In the genomic region with DNA sequence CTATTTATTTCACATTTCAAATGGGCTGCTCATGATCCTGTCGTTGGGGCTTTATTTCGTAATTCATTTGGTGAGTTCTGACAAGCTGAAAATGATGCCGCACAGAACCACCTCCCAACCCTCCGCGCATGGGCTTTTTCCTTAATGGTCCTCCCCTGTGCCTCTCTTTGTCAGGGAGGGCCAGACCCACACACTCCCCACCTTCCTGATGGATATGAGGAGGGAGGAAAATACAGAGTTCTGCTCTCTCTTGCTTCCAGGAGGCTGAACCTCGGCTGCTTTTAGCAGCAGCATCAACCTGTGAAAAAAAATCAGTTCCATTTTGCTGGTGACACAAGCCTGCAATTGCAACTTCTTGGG, we compare ENCODE assay signal across 19 mouse cellular contexts. TPM values are rescaled to one million over a fixed set of nuclear protein-coding genes. Genes with fewer than 3 reads are reported as not detected.
DNase-seq lines count a peak whose midpoint lies in the region; ATAC-seq and TF ChIP-seq lines count a peak whose summit lies in the region.
"Had no signal": no experiment of that assay in that cellular context is flagged by ENCODE, and none has a peak within 500 bp of the region (broad histone marks: within the 10 kb centered on the region; RNA-seq: fewer than 3 reads in every experiment).

No protein-coding gene starts in this region.

- no peak for DNase-seq in heart, adult 8-10 months (ENCODE audit: low spot score)
- DNase-seq in midbrain, embryonic 10.5 days (ENCODE audit: low spot score) = no peak
- DNase-seq in liver, embryonic 14.5 days (ENCODE audit: low read depth in 3 of 3, low spot score in 3 of 3) = no peak
- DNase-seq in left cerebral cortex, adult 2 months (ENCODE audit: extremely low spot score in 1 of 2, low spot score in 2 of 2) = no peak
- DNase-seq in left cerebral cortex, adult 8-10 months (ENCODE audit: low spot score in 2 of 2) = no peak
- DNase-seq: cerebellum, adult 18-20 months; cerebellum, postnatal 36 days; gastrocnemius, postnatal 36 days; heart, postnatal 36 days; kidney, adult 8-10 months; kidney, postnatal 25 days; lung, adult 2 months; right cerebral cortex, postnatal 4 days; thymus, adult 2 months had no signal

- WGBS in heart, embryonic 13.5 days = 51% methylated on average over 6 of the region's 6 CpGs
- WGBS in midbrain, embryonic 16.5 days = 24% methylated on average over 6 of the region's 6 CpGs
- WGBS in midbrain, embryonic 10.5 days = 73% methylated on average over 6 of the region's 6 CpGs
- 54% methylated on average over 6 of the region's 6 CpGs for WGBS in liver, embryonic 14.5 days (ENCODE audit: insufficient replicate concordance)

- H3K4me3 ChIP-seq in heart, embryonic 13.5 days = no peak overlapping the region
- no peak overlapping the region for H3K4me3 ChIP-seq in midbrain, embryonic 16.5 days (ENCODE audit: low read depth, low read length)
- H3K4me3 ChIP-seq in midbrain, embryonic 10.5 days = no peak overlapping the region
- H3K4me3 ChIP-seq in liver, embryonic 14.5 days (ENCODE audit: insufficient read depth in 1 of 2, low read depth in 2 of 2, low read length in 2 of 2) = peak overlapping the region in 1 of 2 experiments; percentile 45; a peak in 2 of 4 replicates
- no peak overlapping the region for H3K4me3 ChIP-seq in left cerebral cortex, adult 2 months
- H3K4me3 ChIP-seq: heart, embryonic 12.5 days had no signal

- TF ChIP-seq EP300 in liver, embryonic 14.5 days (IDR thresholded peaks at IDR 0.05; ENCODE audit: low read depth) = no peak

- H3K9ac ChIP-seq in heart, embryonic 13.5 days = no peak overlapping the region
- H3K9ac ChIP-seq in midbrain, embryonic 16.5 days (ENCODE audit: low read depth, low read length) = no peak overlapping the region
- peak overlapping the region; percentile 79 for H3K9ac ChIP-seq in liver, embryonic 14.5 days (replicated peaks)
- H3K9ac ChIP-seq: heart, embryonic 12.5 days had no signal

- H3K27ac ChIP-seq in heart, embryonic 13.5 days (replicated peaks) = no peak overlapping the region
- no peak overlapping the region; the same call in 1 of the 2 replicates for H3K27ac ChIP-seq in midbrain, embryonic 16.5 days (ENCODE audit: low read length)
- H3K27ac ChIP-seq in midbrain, embryonic 10.5 days (replicated peaks) = no peak overlapping the region
- peak overlapping the region; percentile 97 for H3K27ac ChIP-seq in liver, embryonic 14.5 days
- no peak overlapping the region for H3K27ac ChIP-seq in left cerebral cortex, adult 2 months

- peak overlapping the region; percentile 46; the same call in 1 of the 2 replicates for H3K4me2 ChIP-seq in heart, embryonic 13.5 days
- no peak overlapping the region for H3K4me2 ChIP-seq in midbrain, embryonic 16.5 days (ENCODE audit: low read length)
- peak overlapping the region; percentile 85 for H3K4me2 ChIP-seq in liver, embryonic 14.5 days (ENCODE audit: low read depth)
- H3K4me2 ChIP-seq: heart, embryonic 12.5 days had no signal

- intact Hi-C loops in left cerebral cortex, adult 2 months (cut with DNase I) = no loop called here

- no peak for ATAC-seq in heart, embryonic 13.5 days (ENCODE audit: extremely low read depth, insufficient number of reproducible peaks, low FRiP score, low TSS enrichment)
- peak; percentile 63; the same call in 1 of the 2 replicates for ATAC-seq in midbrain, embryonic 16.5 days
- no peak for ATAC-seq in liver, embryonic 14.5 days (ENCODE audit: insufficient read depth)
- ATAC-seq: forebrain, embryonic 16.5 days had no signal

- H3K4me1 ChIP-seq in heart, embryonic 13.5 days = no peaks in the 10 kb centered on the region
- peaks cover 8% of the 10 kb centered on the region for H3K4me1 ChIP-seq in midbrain, embryonic 16.5 days (ENCODE audit: control insufficient read depth, insufficient read depth, low read length)
- H3K4me1 ChIP-seq in midbrain, embryonic 10.5 days = peaks cover 27% of the 10 kb centered on the region
- H3K4me1 ChIP-seq in liver, embryonic 14.5 days (replicated peaks; ENCODE audit: control insufficient read depth in 2 of 2, insufficient read depth in 2 of 2, low read length in 1 of 2) = peaks cover 37 to 49% of the 10 kb centered on the region in 2 experiments
- H3K4me1 ChIP-seq: heart, embryonic 12.5 days had no signal

- H3K9me3 ChIP-seq in heart, embryonic 13.5 days = no peaks in the 10 kb centered on the region
- no peaks in the 10 kb centered on the region for H3K9me3 ChIP-seq in midbrain, embryonic 16.5 days (replicated peaks; ENCODE audit: control insufficient read depth, low read length, poor library complexity, severe bottlenecking)
- H3K9me3 ChIP-seq in midbrain, embryonic 10.5 days (replicated peaks) = no peaks in the 10 kb centered on the region
- H3K9me3 ChIP-seq in liver, embryonic 14.5 days (ENCODE audit: control insufficient read depth, low read length) = no peaks in the 10 kb centered on the region

- no peak for TF ChIP-seq CTCF in liver, embryonic 14.5 days (IDR thresholded peaks at IDR 0.05; ENCODE audit: low read depth)
- no peak for TF ChIP-seq CTCF in left cerebral cortex, adult 2 months (IDR thresholded peaks at IDR 0.05)

- no peaks in the 10 kb centered on the region for H3K36me3 ChIP-seq in heart, embryonic 13.5 days
- H3K36me3 ChIP-seq in midbrain, embryonic 16.5 days (ENCODE audit: control insufficient read depth, insufficient read depth, low read length) = no peaks in the 10 kb centered on the region
- no peaks in the 10 kb centered on the region for H3K36me3 ChIP-seq in midbrain, embryonic 10.5 days
- H3K36me3 ChIP-seq in liver, embryonic 14.5 days (replicated peaks; ENCODE audit: control insufficient read depth, insufficient read depth, low read depth) = no peaks in the 10 kb centered on the region
- H3K36me3 ChIP-seq: heart, embryonic 12.5 days had no signal

- H3K27me3 ChIP-seq in heart, embryonic 13.5 days (replicated peaks) = peaks cover 11% of the 10 kb centered on the region
- no peaks in the 10 kb centered on the region for H3K27me3 ChIP-seq in midbrain, embryonic 16.5 days (ENCODE audit: control insufficient read depth, insufficient read depth, low read depth, low read length)
- peaks cover 12% of the 10 kb centered on the region for H3K27me3 ChIP-seq in midbrain, embryonic 10.5 days (ENCODE audit: low read depth, poor library complexity, severe bottlenecking)
- peaks cover 5% of the 10 kb centered on the region; the same call in 1 of the 2 replicates for H3K27me3 ChIP-seq in liver, embryonic 14.5 days (ENCODE audit: control insufficient read depth, insufficient read depth, low read length)

RNA-seq across cellular contexts. Expression of gene Fbxo2, which starts 44.4 kb away (rescaled TPM):
- polyA plus RNA-seq in heart, embryonic 13.5 days (2015; fragmentation: Nextera tagmentation; extraction: Ambion mirVana) = 1.0 and 1.6 TPM in 2 replicates
- total RNA-seq in heart, adult 8-10 months (2022) = under 1 TPM; 0.27 to 0.57 (median 0.31) TPM
- polyA plus RNA-seq in midbrain, embryonic 16.5 days (2015; fragmentation: Nextera tagmentation; extraction: Ambion mirVana) = 5.6 and 9.4 TPM in 2 replicates
- polyA plus RNA-seq in midbrain, embryonic 10.5 days (2016; fragmentation: Nextera tagmentation; extraction: Ambion mirVana) = 1.1 and 1.3 TPM in 2 replicates
- polyA plus RNA-seq in liver, embryonic 14.5 days (2012; rRNA removed) = 0.04 and 0.09 TPM in 2 replicates
- polyA plus RNA-seq in liver, embryonic 14.5 days (2014; fragmentation: Nextera tagmentation; extraction: Ambion mirVana) = 0.08 TPM in 1 of 2 replicates, not detected in the other
- 100 to 1,000 TPM; 101 to 107 TPM for total RNA-seq in left cerebral cortex, adult 2 months (2021)
- 100 to 1,000 TPM; 109 to 123 (median 113) TPM for total RNA-seq in left cerebral cortex, adult 8-10 months (2022)
- total RNA-seq: gastrocnemius, postnatal 36 days; megakaryocyte-erythroid progenitor cell, adult 5-6 weeks had no signal

RNA-seq across cellular contexts. Expression of gene Fbxo44, which starts 44.6 kb away (rescaled TPM):
- 20.9 and 26.9 TPM in 2 replicates for polyA plus RNA-seq in heart, embryonic 13.5 days (2015; fragmentation: Nextera tagmentation; extraction: Ambion mirVana)
- total RNA-seq in heart, adult 8-10 months (2022) = 10 to 100 TPM; 25.2 to 33.4 (median 25.5) TPM
- polyA plus RNA-seq in midbrain, embryonic 16.5 days (2015; fragmentation: Nextera tagmentation; extraction: Ambion mirVana) = 90.1 and 102 TPM in 2 replicates
- 39.6 and 58.5 TPM in 2 replicates for polyA plus RNA-seq in midbrain, embryonic 10.5 days (2016; fragmentation: Nextera tagmentation; extraction: Ambion mirVana)
- polyA plus RNA-seq in liver, embryonic 14.5 days (2012; rRNA removed) = 1.0 and 1.2 TPM in 2 replicates
- polyA plus RNA-seq in liver, embryonic 14.5 days (2014; fragmentation: Nextera tagmentation; extraction: Ambion mirVana) = 0.43 and 0.46 TPM in 2 replicates
- 100 to 1,000 TPM; 140 to 156 TPM for total RNA-seq in left cerebral cortex, adult 2 months (2021)
- total RNA-seq in left cerebral cortex, adult 8-10 months (2022) = 100 to 1,000 TPM; 142 to 153 (median 149) TPM

RNA-seq across cellular contexts. Expression of gene Fbxo6, which starts 52.9 kb away (rescaled TPM):
- 18.6 and 19.6 TPM in 2 replicates for polyA plus RNA-seq in heart, embryonic 13.5 days (2015; fragmentation: Nextera tagmentation; extraction: Ambion mirVana)
- 10 to 100 TPM; 36.1 to 44.0 (median 39.6) TPM for total RNA-seq in heart, adult 8-10 months (2022)
- 18.5 and 23.8 TPM in 2 replicates for polyA plus RNA-seq in midbrain, embryonic 16.5 days (2015; fragmentation: Nextera tagmentation; extraction: Ambion mirVana)
- 11.4 and 13.0 TPM in 2 replicates for polyA plus RNA-seq in midbrain, embryonic 10.5 days (2016; fragmentation: Nextera tagmentation; extraction: Ambion mirVana)
- 7.4 and 7.5 TPM in 2 replicates for polyA plus RNA-seq in liver, embryonic 14.5 days (2012; rRNA removed)
- 15.0 and 15.1 TPM in 2 replicates for polyA plus RNA-seq in liver, embryonic 14.5 days (2014; fragmentation: Nextera tagmentation; extraction: Ambion mirVana)
- total RNA-seq in left cerebral cortex, adult 2 months (2021) = 10 to 100 TPM; 28.9 to 30.2 TPM
- total RNA-seq in left cerebral cortex, adult 8-10 months (2022) = 10 to 100 TPM; 30.7 to 39.0 (median 36.2) TPM
